Mouse (Mus musculus) CH12.LX (cell line): ENCODE results near the gene Ltk. TPM values are rescaled to one million over a fixed set of nuclear protein-coding genes. Genes with fewer than 3 reads are reported as not detected.

ENCODE experiments used
- DNase-seq: peaks from one replicate; pipeline ENCODE4 v3.0.0-alpha.2; 2013; ENCODE audit errors: extremely low read depth
- H3K27ac ChIP-seq: 2 replicates; pipeline ENCODE4 v1.5.1; 2012; ENCODE audit warnings: low read depth, mild to moderate bottlenecking, control low read depth, moderate library complexity; ENCODE audit not compliant: insufficient read depth
- H3K27me3 ChIP-seq: replicated peaks from 2 replicates; pipeline ENCODE3; 2012; ENCODE audit warnings: inconsistent platforms
- H3K36me3 ChIP-seq, 2 experiments: replicated peaks in 1 of 2; 2 replicates each; pipeline versions ENCODE3 to v1.6.1; 2012; ENCODE audit warnings: inconsistent platforms in 1 of 2, low read length in 1 of 2, mild to moderate bottlenecking in 1 of 2, mixed read lengths in 1 of 2, moderate library complexity in 1 of 2; ENCODE audit not compliant: control insufficient read depth in 1 of 2, insufficient read depth in 1 of 2
- H3K4me1 ChIP-seq, 2 experiments: 2 replicates each; pipeline ENCODE4 v1.6.1; 2012; ENCODE audit warnings: inconsistent platforms in 1 of 2, moderate library complexity in 1 of 2; ENCODE audit not compliant: insufficient read depth in 2 of 2, control insufficient read depth in 1 of 2
- H3K4me2 ChIP-seq: 2 replicates; pipeline ENCODE4 v1.6.1; 2012; ENCODE audit warnings: low read depth, mild to moderate bottlenecking, control low read depth; ENCODE audit not compliant: poor library complexity, insufficient read depth, severe bottlenecking
- H3K4me3 ChIP-seq, 3 experiments: fragments of 150-350 bp in 1 of 3; sonication (generic) in 1 of 3; replicated peaks in 1 of 3; 2 replicates each; pipeline versions ENCODE3 to v1.5.1; 2011 to 2012; ENCODE audit warnings: low read depth in 2 of 3, low read length in 2 of 3, mild to moderate bottlenecking in 2 of 3, moderate library complexity in 2 of 3, control low read depth in 1 of 3, improper control_type of control experiment in 1 of 3, inconsistent platforms in 1 of 3, mixed read lengths in 1 of 3; ENCODE audit not compliant: poor library complexity in 1 of 3
- H3K79me2 ChIP-seq: replicated peaks from 2 replicates; pipeline ENCODE4 v1.6.1; 2012; ENCODE audit warnings: mild to moderate bottlenecking, moderate library complexity; ENCODE audit not compliant: control insufficient read depth, poor library complexity, insufficient read depth, severe bottlenecking; ENCODE audit errors: extremely low read depth
- H3K9ac ChIP-seq: 2 replicates; pipeline ENCODE4 v1.6.1; 2012; ENCODE audit warnings: low read depth, mild to moderate bottlenecking, control low read depth, moderate library complexity; ENCODE audit not compliant: insufficient read depth
- H3K9me3 ChIP-seq: replicated peaks from 2 replicates; pipeline ENCODE3; 2012; ENCODE audit warnings: low read length, inconsistent platforms, mixed read lengths
- BHLHE40 ChIP-seq: IDR thresholded peaks from 2 replicates; pipeline ENCODE4 v1.6.1; 2011; ENCODE audit warnings: mild to moderate bottlenecking, low read depth, low read length, improper control_type of control experiment
- CHD2 ChIP-seq: IDR thresholded peaks from 2 replicates; pipeline ENCODE4 v1.6.1; 2011; ENCODE audit warnings: low read length, improper control_type of control experiment
- CTCF ChIP-seq, 2 experiments: IDR thresholded peaks in 1 of 2; conservative IDR thresholded peaks in 1 of 2; 2 replicates each; pipeline ENCODE4 v1.5.1; 2011 to 2012; ENCODE audit warnings: low read depth in 2 of 2, low read length in 2 of 2, improper control_type of control experiment in 1 of 2, inconsistent platforms in 1 of 2, mild to moderate bottlenecking in 1 of 2, moderate library complexity in 1 of 2
- E2F4 ChIP-seq: IDR thresholded peaks from 2 replicates; pipeline ENCODE4 v1.6.1; 2011; ENCODE audit warnings: low read depth, low read length, improper control_type of control experiment; ENCODE audit not compliant: insufficient replicate concordance
- ELF1 ChIP-seq: IDR thresholded peaks from 2 replicates; pipeline ENCODE4 v1.6.1; 2014; ENCODE audit warnings: low read depth, mild to moderate bottlenecking, inconsistent platforms, low read length, improper control_type of control experiment
- ETS1 ChIP-seq: conservative IDR thresholded peaks from 2 replicates; pipeline ENCODE4 v1.6.1; 2012; ENCODE audit warnings: low read depth, mild to moderate bottlenecking, inconsistent platforms, low read length, improper control_type of control experiment, moderate library complexity
- GABPA ChIP-seq: IDR thresholded peaks from 2 replicates; pipeline ENCODE4 v1.6.1; 2012; ENCODE audit warnings: low read depth, low read length, improper control_type of control experiment, inconsistent platforms; ENCODE audit not compliant: insufficient replicate concordance
- IRF4 ChIP-seq: IDR thresholded peaks from 2 replicates; pipeline ENCODE4 v1.6.1; 2014; ENCODE audit warnings: low read depth, mild to moderate bottlenecking, inconsistent platforms, low read length, improper control_type of control experiment
- JUN ChIP-seq: IDR thresholded peaks from 2 replicates; pipeline ENCODE4 v1.6.1; 2011; ENCODE audit warnings: low read depth, mild to moderate bottlenecking, low read length, improper control_type of control experiment, moderate library complexity; ENCODE audit not compliant: insufficient read depth
- JUND ChIP-seq: conservative IDR thresholded peaks from 2 replicates; pipeline ENCODE4 v1.6.1; 2011; ENCODE audit warnings: low read depth, low read length, improper control_type of control experiment
- MAX ChIP-seq: IDR thresholded peaks from 2 replicates; pipeline ENCODE4 v1.6.1; 2011; ENCODE audit warnings: low read length, improper control_type of control experiment
- MAZ ChIP-seq: IDR thresholded peaks from 2 replicates; pipeline ENCODE4 v1.6.1; 2012; ENCODE audit warnings: low read depth, mild to moderate bottlenecking, inconsistent platforms, low read length, improper control_type of control experiment, moderate library complexity
- MEF2A ChIP-seq: IDR thresholded peaks from 2 replicates; pipeline ENCODE4 v1.6.1; 2014; ENCODE audit warnings: low read depth, mild to moderate bottlenecking, inconsistent platforms, low read length, improper control_type of control experiment, borderline replicate concordance
- MXI1 ChIP-seq: IDR thresholded peaks from 2 replicates; pipeline ENCODE4 v1.6.1; 2011; ENCODE audit warnings: mild to moderate bottlenecking, low read depth, low read length, improper control_type of control experiment
- NELFE ChIP-seq: IDR thresholded peaks from 2 replicates; pipeline ENCODE4 v1.6.1; 2011; ENCODE audit warnings: low read depth, low read length, improper control_type of control experiment
- NRF1 ChIP-seq: IDR thresholded peaks from 2 replicates; pipeline ENCODE4 v1.6.1; 2014; ENCODE audit warnings: low read depth, mild to moderate bottlenecking, inconsistent platforms, low read length, improper control_type of control experiment, moderate library complexity
- PAX5 ChIP-seq: IDR thresholded peaks from 2 replicates; pipeline ENCODE4 v1.6.1; 2012; ENCODE audit warnings: low read length, inconsistent platforms, mixed read lengths
- POLR2A ChIP-seq: IDR thresholded peaks from 2 replicates; pipeline ENCODE4 v1.6.1; 2011; ENCODE audit warnings: low read depth, mild to moderate bottlenecking, improper control_type of control experiment, low read length
- POLR2AphosphoS2 ChIP-seq: IDR thresholded peaks from 2 replicates; pipeline ENCODE4 v1.6.1; 2011; ENCODE audit warnings: low read depth, low read length, improper control_type of control experiment
- RAD21 ChIP-seq: IDR thresholded peaks from 2 replicates; pipeline ENCODE4 v1.6.1; 2011; ENCODE audit warnings: low read depth, mild to moderate bottlenecking, low read length, improper control_type of control experiment, moderate library complexity
- RCOR1 ChIP-seq: conservative IDR thresholded peaks from 2 replicates; pipeline ENCODE4 v1.6.1; 2012; ENCODE audit warnings: low read depth, mild to moderate bottlenecking, inconsistent platforms, low read length, improper control_type of control experiment
- SIN3A ChIP-seq: IDR thresholded peaks from 2 replicates; pipeline ENCODE4 v1.6.1; 2012; ENCODE audit warnings: low read length, improper control_type of control experiment, inconsistent platforms
- SMC3 ChIP-seq: IDR thresholded peaks from 2 replicates; pipeline ENCODE4 v1.6.1; 2011; ENCODE audit warnings: low read depth, low read length, improper control_type of control experiment
- TCF12 ChIP-seq: IDR thresholded peaks from 2 replicates; pipeline ENCODE4 v1.6.1; 2014; ENCODE audit warnings: low read depth, mild to moderate bottlenecking, inconsistent platforms, low read length, improper control_type of control experiment
- UBTF ChIP-seq: IDR thresholded peaks from 2 replicates; pipeline ENCODE4 v1.6.1; 2012; ENCODE audit warnings: low read depth, mild to moderate bottlenecking, inconsistent platforms, low read length, improper control_type of control experiment, moderate library complexity
- USF1 ChIP-seq: IDR thresholded peaks from 2 replicates; pipeline ENCODE4 v1.6.1; 2014; ENCODE audit warnings: low read depth, mild to moderate bottlenecking, inconsistent platforms, low read length, improper control_type of control experiment
- USF2 ChIP-seq: conservative IDR thresholded peaks from 2 replicates; pipeline ENCODE4 v1.6.1; 2011; ENCODE audit warnings: low read depth, low read length, improper control_type of control experiment
- ZC3H11A ChIP-seq: IDR thresholded peaks from 2 replicates; pipeline ENCODE4 v1.6.1; 2012; ENCODE audit warnings: low read depth, mild to moderate bottlenecking, inconsistent platforms, low read length, improper control_type of control experiment
- ZNF384 ChIP-seq: IDR thresholded peaks from 2 replicates; pipeline ENCODE4 v1.6.1; 2012; ENCODE audit warnings: low read depth, low read length, improper control_type of control experiment, inconsistent platforms
- dilution Hi-C: fragments of 300-500 bp; cut with MboI; formaldehyde crosslinking; loops from 2 replicates; pipeline ENCODE4 v1.14.3; 2020; ENCODE audit warnings: low sequenced_read_pairs; ENCODE audit not compliant: extremely low pct_unique_long_range_greater_than_20kb, extremely low pct_ligation_motif_present
- in situ Hi-C: fragments of 300-500 bp; cut with MboI; formaldehyde crosslinking; loops from 3 replicates; pipeline ENCODE4 v1.14.3; 2019; ENCODE audit warnings: low sequenced_read_pairs, low pct_ligation_motif_present, low pct_unique_long_range_greater_than_20kb, mixed read lengths
- polyA plus RNA-seq: library from polyadenylated mRNA; unstranded; fragments of >175 nt; gene quantifications from 2 replicates; pipeline ENCODE4 v1.2.1, GENCODE M21; 2012; ENCODE audit warnings: low read depth; ENCODE audit not compliant: insufficient read length
- total RNA-seq, 2 experiments: library from RNA; depleted of rRNA; stranded (reverse); fragments of 300-350 nt in 1 of 2; fragments of >200 nt in 1 of 2; gene quantifications; 2 replicates each; pipeline ENCODE4 v1.2.3; 2012 to 2014

Gene Ltk
- total and polyA plus RNA-seq, 3 experiments = 0.10 to 2.3 TPM; not detected in 1

GRCm38 (mm10) chr2:119802767-119803617 is 42.8 kb upstream of the Ltk start:
- no peaks in the 10 kb centered on the region for H3K79me2 ChIP-seq
- H3K27ac ChIP-seq = peak overlapping the region; percentile 17; the same call in 1 of the 2 replicates
- no peak overlapping the region for H3K9ac ChIP-seq
- dilution Hi-C loops = no loop called here
- peak; percentile 71 for DNase-seq
- H3K27me3 ChIP-seq = peaks cover 5% of the 10 kb centered on the region
- no peaks in the 10 kb centered on the region for H3K9me3 ChIP-seq
- in situ Hi-C loops = no loop called here
- H3K36me3 ChIP-seq = peaks cover 15 to 52% of the 10 kb centered on the region in 2 experiments
- peaks cover 35 to 75% of the 10 kb centered on the region in 2 experiments for H3K4me1 ChIP-seq
- no peak overlapping the region for H3K4me3 ChIP-seq
- peak; percentile 60; the same call in 1 of the 2 replicates for TF ChIP-seq IRF4
- no peak for TF ChIP-seq ZNF384
- TF ChIP-seq TCF12 = peak; percentile 67; the same call in 1 of the 2 replicates
- no peak for TF ChIP-seq NELFE
- TF ChIP-seq POLR2A = 0 out of 2 replicates have a peak, but pooled peaks have one; percentile 28
- TF ChIP-seq JUND = no peak
- no peak for TF ChIP-seq NRF1
- TF ChIP-seq CHD2 = peak; percentile 70; the same call in 1 of the 2 replicates
- TF ChIP-seq MAX = no peak
- TF ChIP-seq RAD21 = no peak
- no peak for TF ChIP-seq GABPA
- TF ChIP-seq UBTF = no peak
- no peak; the same call in 1 of the 2 replicates for TF ChIP-seq MEF2A
- no peak for TF ChIP-seq RCOR1
- TF ChIP-seq MAZ = peak; percentile 83; the same call in 1 of the 2 replicates
- no peak for TF ChIP-seq ELF1
- no peak; the same call in 1 of the 2 replicates for TF ChIP-seq MXI1
- no peak for TF ChIP-seq USF1
- no peak for TF ChIP-seq ZC3H11A
- TF ChIP-seq BHLHE40 = no peak
- TF ChIP-seq SIN3A = peak; percentile 36; the same call in 1 of the 2 replicates
- TF ChIP-seq ETS1 = no peak; the same call in 1 of the 2 replicates
- TF ChIP-seq CTCF (conservative IDR thresholded peaks at IDR 0.05 in 1 of 2, IDR thresholded peaks at IDR 0.05 in 1 of 2; ENCODE audit: low read depth in 2 of 2, low read length in 2 of 2) = no peak
- TF ChIP-seq SMC3 = no peak
- no peak for TF ChIP-seq POLR2AphosphoS2
- no peak for TF ChIP-seq JUN
- no peak for TF ChIP-seq PAX5
- no peak for TF ChIP-seq USF2
- TF ChIP-seq E2F4 = no peak
- peak overlapping the region; percentile 31; the same call in 1 of the 2 replicates for H3K4me2 ChIP-seq
